ENCODE assay signal across 8 mouse cellular contexts in genomic region chr9:121108110-121108509, GRCm38 (mm10).
DNase-seq lines count a peak whose midpoint lies in the region; ATAC-seq and TF ChIP-seq lines count a peak whose summit lies in the region.
"Had no signal": no experiment of that assay in that cellular context is flagged by ENCODE, and none has a peak within 500 bp of the region (broad histone marks: within the 10 kb centered on the region; RNA-seq: fewer than 3 reads in every experiment).

No protein-coding gene starts in this region.

- H3K27ac ChIP-seq in hindbrain, postnatal 0 days = peak overlapping the region; percentile 64; the same call in 1 of the 2 replicates
- H3K27ac ChIP-seq in left cerebral cortex, adult 2 months = no peak overlapping the region
- no peak overlapping the region for H3K27ac ChIP-seq in midbrain, embryonic 12.5 days (replicated peaks)
- H3K27ac ChIP-seq in spleen, adult 2 months (ENCODE audit: insufficient read depth, low read length) = no peak overlapping the region

- H3K9ac ChIP-seq in hindbrain, postnatal 0 days (replicated peaks; ENCODE audit: low read length) = no peak overlapping the region
- H3K9ac ChIP-seq in midbrain, embryonic 12.5 days (replicated peaks) = no peak overlapping the region

- H3K27me3 ChIP-seq in hindbrain, postnatal 0 days (ENCODE audit: insufficient read depth, low read length) = no peaks in the 10 kb centered on the region
- peaks cover 13% of the 10 kb centered on the region for H3K27me3 ChIP-seq in midbrain, embryonic 12.5 days
- no peaks in the 10 kb centered on the region for H3K27me3 ChIP-seq in spleen, adult 2 months (ENCODE audit: control insufficient read depth, insufficient read depth, low read length)

- no peak for TF ChIP-seq POLR2A in spleen, adult 2 months (IDR thresholded peaks at IDR 0.05; ENCODE audit: low read depth, low read length)

- ATAC-seq in hindbrain, postnatal 0 days = peak; percentile 85
- ATAC-seq in midbrain, embryonic 12.5 days (ENCODE audit: low FRiP score, low read depth) = peak; percentile 73

- H3K4me3 ChIP-seq in hindbrain, postnatal 0 days (ENCODE audit: low read length) = no peak overlapping the region
- H3K4me3 ChIP-seq in left cerebral cortex, adult 2 months = no peak overlapping the region
- no peak overlapping the region for H3K4me3 ChIP-seq in midbrain, embryonic 12.5 days
- no peak overlapping the region for H3K4me3 ChIP-seq in spleen, adult 2 months (ENCODE audit: extremely low read depth, insufficient read depth, insufficient read length)
- H3K4me3 ChIP-seq: megakaryocyte, embryonic 14.5 days had no signal

- intact Hi-C loops in left cerebral cortex, adult 2 months (cut with DNase I) = no loop called here

- peak; percentile 97 for TF ChIP-seq CTCF in hindbrain, postnatal 0 days (IDR thresholded peaks at IDR 0.05; ENCODE audit: low read depth)
- TF ChIP-seq CTCF in left cerebral cortex, adult 2 months (IDR thresholded peaks at IDR 0.05) = peak; percentile 77
- peak; percentile 55; the same call in 1 of the 2 replicates for TF ChIP-seq CTCF in spleen, adult 2 months (IDR thresholded peaks at IDR 0.05; ENCODE audit: extremely low read depth, insufficient read depth, insufficient read length, insufficient replicate concordance)

- peaks cover 12% of the 10 kb centered on the region; the same call in 1 of the 2 replicates for H3K4me1 ChIP-seq in hindbrain, postnatal 0 days (ENCODE audit: insufficient read depth, low read length)
- peaks cover 13% of the 10 kb centered on the region for H3K4me1 ChIP-seq in midbrain, embryonic 12.5 days
- no peaks in the 10 kb centered on the region for H3K4me1 ChIP-seq in spleen, adult 2 months (ENCODE audit: control insufficient read depth, insufficient read depth, insufficient read length)
- H3K4me1 ChIP-seq: megakaryocyte, embryonic 14.5 days had no signal

- WGBS in hindbrain, postnatal 0 days = 9% methylated on average over 10 of the region's 10 CpGs
- 14% methylated on average over 10 of the region's 10 CpGs for WGBS in midbrain, embryonic 12.5 days
- 25% methylated on average over 10 of the region's 10 CpGs for WGBS in spleen, adult 2 months

- no peak overlapping the region for H3K4me2 ChIP-seq in hindbrain, postnatal 0 days (ENCODE audit: low read depth, low read length)
- H3K4me2 ChIP-seq in midbrain, embryonic 12.5 days (replicated peaks) = no peak overlapping the region

- no peaks in the 10 kb centered on the region for H3K9me3 ChIP-seq in hindbrain, postnatal 0 days (ENCODE audit: low read length)
- no peaks in the 10 kb centered on the region for H3K9me3 ChIP-seq in midbrain, embryonic 12.5 days
- H3K9me3 ChIP-seq: megakaryocyte, embryonic 14.5 days had no signal

- peak; percentile 83 for DNase-seq in R1 (ENCODE audit: low read depth, low spot score)
- peak; percentile 71 to 80 for DNase-seq in cerebellum, adult 18-20 months
- DNase-seq in forelimb bud, embryonic 11.5 days (ENCODE audit: low read depth, low spot score) = peak; percentile 82
- DNase-seq in hindbrain, postnatal 0 days (ENCODE audit: low spot score) = peak; percentile 91
- DNase-seq in left cerebral cortex, adult 2 months (ENCODE audit: extremely low spot score in 1 of 2, low spot score in 2 of 2) = peak; percentile 61 to 75
- DNase-seq in spleen, adult 2 months (ENCODE audit: low read depth in 1 of 2, low spot score in 2 of 2) = no peak

- no peaks in the 10 kb centered on the region for H3K36me3 ChIP-seq in hindbrain, postnatal 0 days (ENCODE audit: insufficient read depth, low read length)
- no peaks in the 10 kb centered on the region for H3K36me3 ChIP-seq in midbrain, embryonic 12.5 days
- H3K36me3 ChIP-seq in spleen, adult 2 months (ENCODE audit: control insufficient read depth, insufficient read depth, low read length) = no peaks in the 10 kb centered on the region

Comparison
In these comparisons a context has a peak if more than half of its experiments do, and no peak if none do; other contexts are left out.
1. DNase-seq: peak in R1 (single experiment), cerebellum, adult 18-20 months (2 of 2), forelimb bud, embryonic 11.5 days (single experiment), hindbrain, postnatal 0 days (single experiment) and left cerebral cortex, adult 2 months (2 of 2); none in spleen, adult 2 months (0 of 2).
2. Peak in every context shown above with its lines, with median percentiles within 50 percentile points of each other: CTCF ChIP-seq.